Mouse (Mus musculus) adrenal gland, postnatal 10 days (tissue): ENCODE data around the gene Dcst2. TPM values are rescaled to one million over a fixed set of nuclear protein-coding genes. Genes with fewer than 3 reads are reported as not detected.

Source experiments
- DNase-seq: peaks from one replicate; pipeline ENCODE4 v3.0.0; 2021; ENCODE audit warnings: mixed read lengths
- total RNA-seq, 2 experiments: library from RNA; stranded (reverse); gene quantifications; 2 replicates each; pipeline ENCODE4 v1.2.3; 2021

Gene Dcst2
- total RNA-seq, 2 experiments from 2014 or later, result 0.48 to 0.82 TPM

- DNase-seq, result no peak
Observed at GRCm38 (mm10) chr3:89360237-89360636, 1.5 kb upstream of the Dcst2 start.

GRCm38 (mm10) chr3:89364631-89365030, 2.9 kb downstream of the Dcst2 start:
- no peak for DNase-seq

DNA sequence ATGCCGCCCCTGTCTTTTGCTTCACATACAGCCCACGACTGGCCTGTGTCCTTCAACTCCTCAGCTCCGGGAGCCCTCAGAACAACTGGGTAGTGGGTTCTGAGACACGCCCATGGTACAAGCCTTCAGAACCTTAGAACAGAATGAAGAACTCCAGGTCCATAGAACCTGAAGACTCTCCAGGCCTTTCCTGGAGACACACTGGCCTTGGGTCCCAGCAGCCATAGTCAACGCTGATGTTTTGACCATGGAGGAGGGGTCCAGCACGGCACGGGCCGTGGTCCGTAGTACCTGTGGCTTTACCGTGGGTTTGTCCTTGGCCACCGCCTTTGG, 3.3 kb downstream of the Dcst2 start, which contains the start of gene Dcst1:
TSS of gene Dcst1 (minus strand) at position 101 of the 333 bp plus-strand sequence.
- DNase-seq, result no peak

GRCm38 (mm10) chr3:89365486-89366414, 4.0 kb downstream of the Dcst2 start:
- DNase-seq, result no peak

DNA sequence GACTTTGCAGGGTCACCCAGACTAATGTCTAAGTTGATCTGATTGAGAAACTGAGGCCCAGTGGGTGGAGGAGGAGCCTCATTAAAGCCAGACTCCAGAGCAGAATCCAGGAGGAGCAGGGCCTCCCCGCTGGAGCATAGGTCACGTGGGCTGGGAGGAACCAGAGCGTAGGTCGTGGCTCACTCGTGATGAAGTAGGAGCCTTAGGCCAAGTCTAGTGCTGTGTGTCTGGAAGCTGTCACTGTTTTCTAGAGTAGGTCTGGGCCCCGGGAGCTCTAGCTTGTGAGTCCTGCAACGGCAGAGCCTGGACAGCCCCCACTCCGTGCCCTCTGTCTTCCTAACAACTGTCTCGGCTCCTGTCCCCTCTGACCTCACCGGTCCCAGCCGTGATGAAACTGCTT, 5.6 kb downstream of the Dcst2 start:
- peak; percentile 40 for DNase-seq

DNA sequence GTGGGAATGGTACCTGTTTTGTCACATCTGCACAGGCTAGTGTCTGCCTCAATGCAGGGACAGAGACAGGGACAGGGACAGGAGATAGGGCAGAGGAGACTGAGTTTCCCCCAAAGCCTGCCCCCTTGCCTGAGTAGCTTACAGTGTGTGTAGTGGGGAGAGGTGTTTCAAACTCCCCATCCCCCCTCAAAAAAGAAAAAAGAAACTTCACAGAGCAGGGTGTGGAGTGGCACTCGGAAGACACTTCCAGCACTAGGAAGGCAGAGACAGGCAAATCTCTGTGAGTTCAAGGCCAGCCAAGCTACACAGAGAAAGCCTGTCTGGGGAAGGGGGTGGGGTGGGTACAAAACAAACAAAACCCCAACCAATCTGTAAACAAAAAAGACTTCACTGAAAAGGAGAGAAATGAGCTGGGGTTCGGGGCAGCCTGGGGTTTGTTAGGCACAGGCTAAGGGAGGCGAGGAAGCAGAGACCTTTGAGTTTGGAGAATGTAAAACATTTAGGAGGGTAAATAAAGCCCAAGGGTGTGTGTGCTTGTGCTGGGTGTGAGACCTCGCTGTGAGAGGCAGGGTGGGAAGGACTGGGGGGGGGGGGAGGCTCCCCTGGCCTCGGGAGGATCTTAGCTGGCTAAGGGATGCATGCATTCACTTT, 11.9 kb downstream of the Dcst2 start:
- DNase-seq, result no peak

DNA sequence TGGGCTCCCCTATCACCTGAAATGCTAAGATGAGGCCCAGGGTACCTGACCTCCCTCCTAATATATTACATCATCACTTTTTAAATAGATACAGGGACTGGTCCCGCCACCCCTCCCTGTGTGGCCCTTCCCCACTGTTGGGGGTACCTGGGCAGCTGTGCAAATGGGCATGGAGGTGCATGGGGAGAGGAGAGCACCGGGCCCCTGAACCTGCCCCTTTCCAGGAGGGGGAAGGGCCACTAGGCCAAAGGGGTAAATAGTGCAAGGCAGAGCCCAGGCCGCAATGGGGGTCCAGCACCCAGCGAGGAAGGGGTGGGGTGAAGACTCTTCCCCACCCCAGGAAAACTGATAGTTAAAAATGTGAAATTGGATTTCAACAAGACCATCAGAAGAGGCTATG, 16.1 kb downstream of the Dcst2 start:
- DNase-seq, result peak; percentile 17

DNA sequence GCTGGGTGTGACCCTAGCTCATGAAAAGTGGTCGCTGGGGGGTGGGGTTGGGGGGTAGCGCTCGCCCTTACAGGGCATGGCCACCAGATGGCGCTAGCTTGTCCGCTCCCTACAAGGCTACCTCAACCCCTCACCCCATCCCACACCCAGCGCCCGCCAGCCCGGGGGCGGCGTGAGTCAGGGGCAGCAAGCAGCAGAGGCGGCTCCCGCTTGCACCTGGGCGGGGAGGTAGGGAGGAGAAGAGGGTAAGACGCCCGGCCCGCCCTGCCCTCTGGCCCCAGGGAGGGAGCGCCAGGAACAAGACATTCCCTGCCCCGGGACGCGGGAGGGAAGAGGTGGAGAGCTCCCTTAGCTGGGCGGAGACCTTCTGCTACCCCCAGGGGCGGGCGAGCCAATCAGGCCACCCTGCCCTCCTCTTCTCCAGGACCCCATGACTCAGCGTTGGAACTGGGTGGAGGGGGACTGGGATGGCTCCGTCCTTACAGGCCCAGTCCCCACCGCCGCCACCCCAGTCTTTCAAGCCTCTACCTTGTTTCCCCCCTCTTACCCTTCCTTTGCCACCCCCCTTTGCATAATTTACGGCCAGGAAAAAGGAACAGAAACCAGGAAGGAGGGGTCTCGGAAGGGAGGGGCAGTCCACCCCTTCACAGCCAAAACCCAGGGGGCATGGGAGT, 16.8 kb downstream of the Dcst2 start:
- peak; percentile 83 for DNase-seq

- DNase-seq, result peak; percentile 70
Observed at GRCm38 (mm10) chr3:89379388-89380131, 17.8 kb downstream of the Dcst2 start.

- no peak for DNase-seq
Observed at GRCm38 (mm10) chr3:89380291-89380690, 18.5 kb downstream of the Dcst2 start.

- no peak for DNase-seq
Observed at GRCm38 (mm10) chr3:89380711-89381110, 18.9 kb downstream of the Dcst2 start.

DNA sequence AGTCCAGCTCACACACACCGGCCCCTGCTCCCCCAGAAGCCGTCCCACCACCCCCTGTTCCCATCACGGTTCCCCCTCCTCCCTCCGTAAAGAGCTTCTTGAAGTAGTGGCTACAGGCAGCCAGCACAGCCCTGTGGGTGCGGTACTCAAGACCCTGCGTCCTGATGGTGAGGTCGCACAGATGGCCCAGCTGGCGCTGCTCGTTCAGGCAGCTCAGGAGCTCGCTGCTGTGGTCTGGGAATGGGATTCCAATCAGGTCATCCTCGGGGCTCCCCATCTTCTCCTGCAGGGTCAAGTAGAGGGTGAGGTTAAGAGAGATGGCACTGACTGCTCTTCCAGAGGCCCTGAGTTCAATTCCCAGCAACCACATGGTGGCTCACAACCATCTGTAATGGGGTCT, 19.5 kb downstream of the Dcst2 start:
- DNase-seq, result no peak

GRCm38 (mm10) chr3:89382033-89382882, 20.5 kb downstream of the Dcst2 start:
- DNase-seq, result no peak

DNA sequence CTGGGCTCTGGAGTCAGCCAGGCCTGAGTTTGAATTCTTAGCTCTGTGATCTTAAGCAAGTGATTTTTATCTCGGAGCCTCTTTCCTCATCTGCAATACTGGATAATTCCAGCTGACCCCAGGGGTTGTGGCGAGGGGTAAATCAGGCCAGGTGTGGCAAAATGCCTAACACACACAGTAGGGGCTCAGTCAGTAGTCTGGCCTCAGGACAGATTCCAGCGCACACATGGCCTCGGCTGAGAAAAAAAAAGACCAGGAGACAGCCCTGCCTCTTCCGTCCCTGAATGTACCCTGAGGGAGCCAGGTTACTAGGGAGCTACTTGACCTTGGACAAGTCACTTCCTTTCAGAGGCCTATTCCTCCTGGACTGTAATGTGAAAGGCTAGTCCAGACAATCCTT, 21.2 kb downstream of the Dcst2 start:
- no peak for DNase-seq

DNA sequence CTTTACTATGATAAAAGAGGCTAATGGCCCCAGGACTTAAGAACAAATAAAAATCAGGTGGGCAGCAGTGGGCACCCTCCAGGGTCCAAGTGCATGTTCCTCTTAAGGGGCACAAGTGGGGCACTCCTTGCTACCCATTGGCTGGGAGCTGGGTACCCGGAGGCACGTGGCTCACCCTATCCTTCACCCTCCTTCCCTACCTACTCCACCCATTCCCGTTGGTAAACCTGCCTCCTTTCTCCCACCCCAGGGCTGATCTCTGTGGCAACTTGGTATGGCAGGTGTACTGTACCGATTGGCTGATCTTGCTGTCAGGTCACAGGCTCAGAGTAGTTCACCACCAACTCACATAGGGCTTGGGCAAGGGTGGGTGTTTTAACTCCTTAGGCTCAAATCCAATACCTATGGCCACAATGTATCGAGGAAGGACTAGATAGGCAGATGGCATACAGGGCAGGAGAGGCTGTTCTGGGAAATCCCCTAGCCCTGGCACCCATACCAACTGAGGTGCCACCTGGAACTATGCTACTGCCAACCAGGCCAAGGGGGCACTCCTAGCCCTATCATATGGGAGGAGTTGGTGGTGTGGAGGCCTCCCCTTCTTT, 22.0 kb downstream of the Dcst2 start:
- DNase-seq, result no peak

GRCm38 (mm10) chr3:89384331-89385076, 22.7 kb downstream of the Dcst2 start:
- DNase-seq, result no peak

DNA sequence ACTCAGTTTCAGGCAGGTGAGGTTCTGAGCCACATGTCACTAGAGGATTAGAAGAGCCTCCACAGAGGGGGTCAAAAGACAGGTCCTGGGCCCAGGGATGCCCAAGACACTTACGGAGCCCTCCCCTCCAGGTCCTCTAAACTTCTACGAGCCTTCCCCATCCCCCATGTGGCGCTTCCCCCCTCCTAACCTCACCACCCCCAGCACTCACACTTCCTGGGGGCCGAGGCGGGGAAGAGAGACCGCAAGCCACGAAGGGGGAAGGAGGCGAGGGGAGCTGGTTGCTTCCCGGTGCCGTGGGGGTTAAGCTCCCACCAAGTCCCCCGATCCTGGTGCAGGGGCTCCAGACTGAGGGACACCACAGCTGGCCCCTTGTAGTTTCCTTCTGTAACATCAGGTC, 23.7 kb downstream of the Dcst2 start:
- no peak for DNase-seq

DNA sequence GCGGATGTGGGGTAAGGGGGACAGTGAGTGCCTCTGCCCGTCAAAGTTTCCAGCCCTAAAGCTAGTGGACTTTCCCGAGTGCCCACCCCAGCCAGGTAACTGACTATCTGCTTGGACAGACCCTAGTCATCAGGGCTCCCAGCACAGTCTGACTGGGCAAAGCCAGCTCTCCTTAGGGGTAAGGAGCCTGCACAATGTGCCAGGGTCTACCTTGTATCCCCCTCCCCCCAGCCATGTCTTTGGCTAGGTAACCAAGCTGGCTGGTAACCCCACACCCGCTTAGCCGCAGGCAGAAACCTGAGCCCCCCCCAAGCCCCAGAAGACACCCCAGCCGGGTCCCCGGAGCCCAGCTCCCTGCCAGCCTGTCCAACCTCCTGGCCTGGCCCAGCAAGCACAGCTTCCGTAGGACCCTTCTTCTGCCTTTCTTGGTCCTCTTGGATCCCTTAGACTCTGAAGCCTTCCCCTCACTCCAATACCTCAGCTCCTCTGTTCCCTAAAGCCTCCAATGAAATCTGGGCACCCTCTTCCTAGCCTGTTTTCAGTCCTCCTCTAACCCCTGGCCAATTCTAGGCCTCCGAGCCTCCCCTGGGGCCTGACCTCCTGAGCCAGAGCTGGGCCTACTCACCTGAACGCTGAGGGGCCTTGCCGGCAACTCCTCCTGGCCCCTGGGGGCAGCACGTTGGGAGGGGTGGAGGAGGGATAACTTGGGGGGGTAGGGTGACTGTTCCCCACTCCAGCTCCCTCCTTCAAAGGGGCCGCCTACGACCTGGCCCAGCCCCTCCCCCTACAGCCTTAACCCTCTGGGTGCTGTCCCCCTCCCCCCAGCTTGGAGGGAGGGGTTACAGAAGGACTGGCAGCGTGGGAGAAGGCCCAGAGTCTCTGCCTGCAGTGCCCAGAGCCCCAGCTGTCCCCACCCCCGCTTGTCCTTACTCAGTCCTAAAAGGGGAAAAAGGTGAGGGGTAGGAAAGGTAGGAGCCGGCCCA, 25.0 kb downstream of the Dcst2 start:
- peak; percentile 66 for DNase-seq

DNA sequence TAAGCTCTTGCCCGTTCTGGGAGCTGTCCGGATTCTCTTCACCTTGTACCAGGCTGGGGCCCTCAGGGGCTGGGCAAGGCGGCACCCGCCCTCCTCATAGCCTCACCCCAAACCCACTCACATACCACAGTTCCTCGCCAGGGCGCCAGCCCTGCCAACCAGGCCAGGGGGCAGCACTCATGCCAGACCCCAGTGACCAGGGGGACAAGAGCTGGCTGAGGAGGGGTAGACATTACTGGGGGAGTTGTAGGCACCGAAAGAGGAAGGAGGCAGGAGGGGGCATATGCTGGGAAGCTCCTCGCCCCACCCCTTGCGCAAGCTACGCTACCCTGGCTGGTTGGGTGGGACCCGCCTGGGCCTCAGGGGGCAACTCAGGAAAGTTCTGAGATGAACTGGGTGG, 25.9 kb downstream of the Dcst2 start:
- DNase-seq, result peak; percentile 72
